Mouse (Mus musculus) urinary bladder, postnatal 14 days (tissue): ENCODE data around the gene Ncoa5.
A peak's percentile ranks its signal among the peaks of the same experiment; 100 is the strongest.

ENCODE experiments used
- DNase-seq: peaks from one replicate; pipeline ENCODE4 v3.0.0; 2021; ENCODE audit warnings: low spot score

Ncoa5 gene

GRCm38 (mm10) chr2:164957548-164958315, 76.9 kb downstream of the Ncoa5 start:
- no peak for DNase-seq

- DNase-seq, result no peak
Measured at GRCm38 (mm10) chr2:164956195-164956594, 78.5 kb downstream of the Ncoa5 start.

- no peak for DNase-seq
Measured at GRCm38 (mm10) chr2:164955725-164956124, 78.9 kb downstream of the Ncoa5 start.

- DNase-seq, result peak; percentile 78
Measured at GRCm38 (mm10) chr2:164953224-164953623, 81.4 kb downstream of the Ncoa5 start.

- DNase-seq, result no peak
Measured at GRCm38 (mm10) chr2:164952448-164952847, 82.2 kb downstream of the Ncoa5 start.

- DNase-seq, result no peak
Measured at GRCm38 (mm10) chr2:164951745-164952144, 82.9 kb downstream of the Ncoa5 start.

GRCm38 (mm10) chr2:164950501-164950900, 84.2 kb downstream of the Ncoa5 start:
- no peak for DNase-seq
